Mouse (Mus musculus) neutrophil, adult 5-6 weeks (primary cell): ENCODE results near the gene Trmt1. TPM values are rescaled to one million over a fixed set of nuclear protein-coding genes. Genes with fewer than 3 reads are reported as not detected.

Experiments
- ATAC-seq: fragments of 151-379, 151-347 bp; 2 replicates; pipeline ENCODE4 v1.8.0; 2017; ENCODE audit warnings: mild to moderate bottlenecking, moderate TSS enrichment; ENCODE audit not compliant: insufficient number of reproducible peaks, poor library complexity, low FRiP score, severe bottlenecking; ENCODE audit errors: extremely low read depth
- total RNA-seq: library from RNA; stranded (forward); fragments of 200-1000 nt; gene quantifications from 2 replicates; pipeline ENCODE4 v1.2.3, GENCODE M21; 2017

The Trmt1 gene
- total RNA-seq, 1 experiment from 2014 or later, result 83.2 TPM

DNA sequence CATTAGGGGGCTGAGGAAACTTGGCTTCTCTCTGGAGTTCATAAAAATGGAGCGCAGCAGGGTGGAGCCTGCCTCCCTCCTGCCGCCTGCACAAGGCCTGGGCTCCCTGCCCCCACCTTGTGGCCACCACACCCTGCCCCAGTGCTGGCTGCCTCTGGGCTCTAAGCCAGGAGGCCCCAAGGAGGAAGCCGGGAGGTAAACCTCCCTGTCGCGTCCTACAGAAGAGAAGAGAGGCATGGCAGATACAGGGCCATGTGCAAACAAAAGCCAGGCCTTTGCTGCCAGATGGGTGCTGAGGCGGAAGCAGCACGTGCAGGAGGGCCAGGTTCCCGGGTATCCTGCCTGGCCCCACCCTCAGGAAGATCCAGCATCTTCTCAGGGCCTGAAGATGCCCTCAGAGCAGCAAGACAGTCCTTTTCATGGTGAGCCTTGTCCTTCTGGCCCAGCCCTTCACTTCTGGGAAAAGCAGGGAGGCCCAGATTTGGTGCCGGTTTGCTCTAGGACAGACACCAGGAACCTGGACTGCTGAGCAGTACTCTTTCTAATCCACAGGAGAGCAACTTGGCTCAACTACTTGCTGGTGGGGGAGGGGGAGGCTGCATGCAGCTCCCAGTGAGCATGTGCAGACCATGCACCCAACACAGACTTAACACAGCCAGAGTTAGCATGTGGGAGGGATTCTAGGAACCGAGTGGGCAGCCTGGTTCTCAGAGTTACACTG lies 36.9 kb downstream of the Trmt1 start, which contains the start of gene G430095P16Rik:
Gene G430095P16Rik (plus strand): TSS at position 158 of the 721 bp plus-strand sequence.
- peak; percentile 52 for ATAC-seq

DNA sequence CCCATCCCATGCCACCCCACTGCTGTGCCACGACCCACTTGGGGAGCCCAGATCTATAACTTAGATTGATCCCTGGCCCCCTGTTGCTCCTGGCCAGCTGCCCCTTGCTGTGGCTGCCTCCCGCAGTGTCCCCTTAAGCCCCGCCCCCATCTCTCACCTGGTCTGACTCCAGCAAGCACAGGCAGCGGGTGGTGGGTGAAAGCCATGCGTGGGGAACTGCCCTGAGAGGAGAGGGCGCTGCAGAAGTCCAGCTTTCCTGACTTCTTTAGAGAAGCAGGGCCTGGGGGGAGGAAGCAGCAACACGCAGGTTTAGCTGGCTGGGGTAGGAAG lies 37.4 kb downstream of the Trmt1 start:
- no peak for ATAC-seq

DNA sequence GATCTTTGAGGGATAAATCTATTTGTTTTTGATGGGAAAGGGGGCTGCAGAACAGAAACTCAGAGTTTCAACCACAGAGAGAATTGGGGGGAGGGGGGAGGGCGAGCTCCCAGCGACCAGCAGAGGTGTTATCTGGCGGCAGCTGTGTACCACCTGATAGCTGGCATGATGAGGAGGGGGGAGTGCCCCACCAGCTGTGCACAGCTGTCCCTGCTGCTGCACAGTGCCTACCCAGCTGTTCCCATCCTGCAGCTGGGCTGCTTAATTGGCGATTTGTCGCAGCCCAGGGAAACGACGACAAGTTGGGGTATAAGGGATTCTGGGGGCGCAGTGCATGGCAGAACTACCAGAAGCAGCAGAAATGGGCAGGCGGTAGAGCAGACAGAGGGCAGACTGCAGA lies 38.6 kb downstream of the Trmt1 start:
- no peak for ATAC-seq

DNA sequence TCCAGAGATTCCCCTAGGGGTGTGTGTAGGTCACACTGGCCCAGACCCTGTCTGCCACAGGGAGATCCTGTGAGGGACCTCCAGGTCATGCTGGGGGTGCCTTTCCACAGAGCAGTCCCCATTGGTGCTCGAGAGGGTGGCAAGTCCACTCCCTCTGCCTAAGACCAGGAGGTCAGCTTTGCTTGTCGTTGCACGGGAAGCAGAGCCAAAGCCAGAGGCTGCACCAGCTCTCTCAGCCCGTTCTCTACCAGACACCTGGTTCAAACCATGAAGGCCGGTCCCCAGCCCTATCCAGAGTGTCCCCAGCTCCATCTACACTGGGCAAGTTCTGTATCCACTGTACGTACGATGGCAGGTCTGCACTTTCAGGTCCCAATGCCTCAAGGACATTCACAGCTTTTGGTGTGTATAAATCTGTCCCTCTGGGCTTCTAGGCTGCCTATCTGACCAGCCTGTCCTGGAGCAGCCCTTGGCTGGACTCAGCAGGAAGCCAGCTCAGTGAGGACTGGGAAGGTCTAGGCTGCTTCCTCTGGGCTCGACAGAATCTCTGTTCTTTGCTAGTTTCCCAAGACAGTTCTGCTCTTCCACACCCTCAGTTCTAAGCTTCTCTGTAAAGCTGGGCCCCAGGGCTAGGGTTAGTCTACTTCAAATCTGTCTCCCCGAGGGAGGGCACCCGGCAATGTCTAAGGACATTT lies 39.3 kb downstream of the Trmt1 start:
- no peak for ATAC-seq

DNA sequence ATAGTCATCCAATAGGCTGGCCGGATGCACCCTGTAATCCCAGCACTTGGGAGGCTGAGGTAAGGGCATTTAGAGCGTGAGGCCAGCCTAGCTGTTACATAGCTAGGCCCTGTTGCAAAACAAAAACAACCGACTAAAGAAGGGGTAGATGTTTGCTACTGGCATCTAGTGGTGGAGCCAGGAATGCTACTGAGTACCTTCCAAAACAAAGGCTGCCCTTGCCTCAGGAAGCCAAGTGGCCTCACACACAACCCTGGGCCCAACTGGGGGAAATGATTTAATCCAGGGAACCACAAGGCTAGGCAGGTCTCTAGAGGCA lies 39.8 kb downstream of the Trmt1 start:
- ATAC-seq, result no peak

DNA sequence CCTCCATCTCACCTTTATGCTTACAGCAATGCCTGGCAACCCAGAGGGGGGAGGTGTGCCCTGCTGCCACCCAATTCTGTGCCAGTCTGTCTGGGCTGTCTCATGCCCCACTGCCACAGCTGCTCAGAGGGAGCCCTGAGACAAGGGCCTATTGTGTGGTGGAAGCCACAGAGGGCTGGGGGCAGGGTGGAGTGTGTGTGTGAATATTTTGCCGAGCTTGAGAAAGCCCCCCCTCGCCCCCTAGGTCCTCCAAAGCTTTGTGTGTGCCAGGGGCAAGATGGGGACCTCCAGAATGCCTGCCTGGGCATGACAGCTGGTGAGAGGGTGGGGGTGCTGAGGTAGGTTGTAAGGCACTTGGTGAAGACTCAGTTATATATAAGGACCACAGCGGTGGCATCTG lies 42.4 kb downstream of the Trmt1 start:
- ATAC-seq, result no peak

DNA sequence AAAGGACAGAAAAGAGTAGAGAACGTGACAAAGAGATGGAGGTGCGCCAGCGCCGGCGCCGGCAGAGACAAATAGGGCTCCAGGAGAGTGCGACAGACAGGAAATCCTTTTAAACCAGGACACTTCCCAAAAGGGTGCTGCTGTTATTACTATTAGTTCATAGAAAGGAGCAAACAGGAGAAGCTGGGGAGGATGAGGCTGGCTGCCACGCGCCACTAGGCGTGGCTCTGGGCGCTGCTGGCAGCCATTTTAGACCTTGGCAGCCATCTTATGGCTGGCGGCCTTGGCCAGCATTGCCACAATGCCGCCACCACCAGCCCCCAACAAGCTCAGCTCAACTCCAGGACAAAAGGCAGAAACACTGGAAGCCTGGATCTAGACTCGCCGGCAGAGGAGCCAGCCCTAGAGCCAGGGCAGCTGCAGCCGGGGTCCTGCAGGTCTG lies 43.8 kb downstream of the Trmt1 start:
- ATAC-seq, result no peak

DNA sequence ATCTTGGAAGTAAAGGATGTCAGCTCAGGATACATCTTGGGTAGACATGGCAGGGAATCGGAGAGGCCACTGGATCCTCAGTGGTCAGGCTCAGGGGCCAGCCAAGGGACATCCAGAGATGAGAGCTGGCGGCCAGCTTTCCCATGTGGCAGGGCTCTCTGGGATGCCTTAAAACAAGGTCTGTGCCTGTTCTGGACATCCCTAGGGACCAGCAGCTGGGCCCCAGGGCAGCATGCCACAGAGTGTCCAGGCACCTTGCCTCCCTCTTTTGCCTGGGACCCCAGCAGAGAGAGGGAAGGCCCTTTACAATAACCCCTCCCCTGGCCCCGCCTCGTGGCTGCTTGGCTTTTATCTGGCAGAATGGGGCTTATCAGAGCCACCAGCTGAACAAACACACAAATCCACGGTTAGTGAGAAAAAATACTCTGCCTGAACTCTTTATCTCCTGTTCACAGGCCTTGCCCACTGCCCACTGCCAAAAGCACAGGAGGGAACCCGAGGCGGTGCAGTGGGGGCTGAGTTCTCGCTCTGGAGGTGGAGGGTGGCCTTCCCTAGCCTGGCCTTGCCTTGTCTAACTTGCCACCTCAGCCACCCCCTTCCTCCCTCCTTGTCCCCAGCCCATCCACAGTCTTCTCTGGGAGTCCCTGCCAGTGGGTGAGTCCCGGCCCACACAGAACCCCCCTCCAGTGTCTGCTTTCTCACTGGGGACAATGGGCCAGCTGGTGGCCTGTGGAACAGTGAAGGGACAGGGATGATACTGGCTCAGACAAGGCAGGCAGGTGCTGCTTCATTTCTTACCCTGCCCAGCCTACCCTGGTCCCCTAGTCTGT lies 44.6 kb downstream of the Trmt1 start:
- ATAC-seq, result no peak

DNA sequence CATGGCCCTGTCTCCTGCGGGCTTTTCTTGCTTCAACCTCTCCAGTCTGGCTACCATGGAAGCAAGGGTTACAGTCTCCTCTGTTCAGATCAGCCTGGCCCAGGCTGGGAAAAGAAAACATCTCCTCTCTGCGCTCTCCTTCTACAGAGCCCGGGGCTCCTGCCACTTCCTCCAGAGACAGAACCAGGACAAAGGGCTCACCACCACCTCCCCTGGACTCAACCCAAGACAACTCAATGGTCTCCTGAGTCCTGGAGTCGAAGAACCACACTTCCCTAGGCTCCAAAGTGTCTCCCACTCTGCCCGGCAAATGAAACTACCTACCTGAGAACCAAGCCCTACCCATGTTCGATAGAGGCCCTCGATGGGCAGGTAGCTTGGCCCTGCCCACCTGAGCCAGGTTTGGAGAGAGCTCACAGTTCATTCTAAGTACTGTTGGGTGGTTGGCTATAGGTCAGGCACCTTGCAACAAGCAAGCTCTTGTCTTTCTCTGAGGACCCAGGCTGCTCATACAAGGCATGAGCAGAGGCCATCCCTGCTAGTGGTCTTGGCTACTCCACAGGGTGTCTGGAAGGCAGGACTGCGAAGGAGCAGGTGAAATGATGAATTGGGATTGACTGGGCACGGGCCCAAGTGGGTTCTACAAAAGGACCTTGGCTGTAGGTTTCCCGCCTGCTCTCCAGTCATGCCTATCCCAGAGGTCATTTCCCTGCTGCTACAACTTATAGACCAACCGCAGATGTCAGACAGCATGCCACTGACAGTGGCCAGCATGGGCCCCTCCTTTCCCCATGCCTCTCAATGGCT lies 45.5 kb downstream of the Trmt1 start:
- no peak for ATAC-seq

DNA sequence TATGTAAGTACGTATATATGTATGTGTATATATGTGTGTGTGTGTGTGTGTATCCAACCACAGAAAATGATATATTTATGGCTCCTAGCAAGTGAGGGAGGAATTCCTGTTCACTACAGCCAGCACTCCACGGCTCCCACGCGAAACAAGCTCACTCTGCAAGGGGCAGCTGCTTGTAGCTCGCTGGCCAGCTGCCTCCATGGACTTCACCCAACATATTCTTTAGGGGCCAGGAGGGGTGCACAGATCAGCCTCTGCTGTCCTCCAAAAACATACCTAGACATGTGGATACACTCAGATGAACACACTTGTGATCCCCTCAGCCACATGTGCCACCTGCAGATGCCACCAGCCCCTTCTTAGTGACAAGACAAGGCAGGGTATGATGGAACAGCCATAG lies 46.4 kb downstream of the Trmt1 start:
- no peak for ATAC-seq

DNA sequence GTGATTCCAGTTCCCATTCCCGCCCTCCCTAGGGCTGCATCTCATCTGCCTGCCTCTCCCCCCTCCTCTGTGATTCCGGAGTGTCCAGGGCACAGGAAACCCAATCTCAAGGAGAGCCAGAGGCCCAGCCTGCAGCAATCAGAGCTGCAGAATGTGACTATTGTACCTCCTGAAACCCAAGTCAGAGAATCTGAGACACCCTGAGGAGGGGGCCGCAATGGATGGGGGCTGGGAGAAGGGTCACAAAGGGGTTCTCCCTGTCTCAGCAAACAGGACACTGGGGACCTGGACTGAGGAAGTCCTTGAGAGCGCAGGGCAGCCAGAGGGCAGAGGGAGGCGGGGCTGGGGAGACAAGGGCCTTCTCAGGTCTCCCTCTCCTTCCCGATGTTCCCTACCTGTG lies 46.9 kb downstream of the Trmt1 start:
- no peak for ATAC-seq

DNA sequence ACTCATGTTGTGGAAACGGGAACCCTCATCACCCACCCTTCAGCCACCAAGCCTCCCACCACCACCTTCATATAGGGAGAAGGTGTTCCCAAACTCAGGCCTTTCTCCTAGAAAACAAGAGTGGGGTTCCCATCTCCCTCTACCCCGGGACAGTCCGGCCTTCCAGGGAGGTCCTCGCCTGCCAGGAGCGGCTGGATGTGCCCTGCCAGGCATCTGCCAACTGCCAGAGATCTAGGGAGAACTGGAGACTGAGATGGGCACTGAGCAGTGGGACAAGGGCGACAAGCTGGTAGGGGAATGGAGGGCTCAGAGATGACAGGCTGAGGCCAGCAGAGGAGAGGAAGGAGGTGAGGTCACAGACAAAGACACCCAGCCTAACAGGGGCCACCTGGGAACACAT lies 47.9 kb downstream of the Trmt1 start:
- no peak for ATAC-seq

DNA sequence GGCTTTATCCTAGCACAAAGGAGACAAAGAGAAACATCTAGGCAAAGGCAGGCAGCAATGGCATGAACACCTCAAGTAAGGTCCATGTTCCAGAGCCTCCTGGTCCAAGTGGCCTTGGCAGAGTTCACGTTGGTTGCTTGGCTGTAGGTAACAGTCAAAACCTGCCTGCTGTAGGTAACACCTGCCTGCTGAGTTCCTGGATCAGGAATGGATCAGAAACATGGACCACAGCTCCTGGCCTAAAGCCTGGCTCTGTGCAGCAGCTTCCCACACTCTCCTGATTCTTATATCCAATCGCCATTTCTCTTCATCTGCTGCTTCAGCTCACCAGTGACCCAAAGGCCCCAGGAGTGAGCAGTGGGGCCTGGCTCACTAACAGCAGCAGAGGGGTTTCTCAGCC lies 48.6 kb downstream of the Trmt1 start:
- no peak for ATAC-seq

DNA sequence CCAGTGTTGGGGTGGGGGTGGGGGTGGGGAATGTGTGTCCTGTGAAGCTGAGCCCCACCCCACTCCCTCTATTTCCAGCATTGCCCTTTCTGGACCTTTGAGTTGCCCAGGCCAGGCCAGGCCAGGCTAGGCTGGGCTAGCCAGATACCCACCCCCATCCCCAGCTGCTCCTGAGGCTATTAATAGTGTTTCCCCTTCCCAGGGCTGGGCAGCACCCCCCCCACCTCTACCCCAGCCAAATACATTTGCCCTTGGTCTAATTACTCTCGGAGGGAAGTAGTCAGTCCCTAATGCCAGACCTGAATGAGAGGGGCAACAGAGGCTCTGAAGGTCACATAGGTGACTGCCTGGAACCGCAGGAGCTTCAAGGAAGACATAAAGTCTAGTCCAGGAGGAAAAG lies 49.5 kb downstream of the Trmt1 start:
- ATAC-seq, result no peak

DNA sequence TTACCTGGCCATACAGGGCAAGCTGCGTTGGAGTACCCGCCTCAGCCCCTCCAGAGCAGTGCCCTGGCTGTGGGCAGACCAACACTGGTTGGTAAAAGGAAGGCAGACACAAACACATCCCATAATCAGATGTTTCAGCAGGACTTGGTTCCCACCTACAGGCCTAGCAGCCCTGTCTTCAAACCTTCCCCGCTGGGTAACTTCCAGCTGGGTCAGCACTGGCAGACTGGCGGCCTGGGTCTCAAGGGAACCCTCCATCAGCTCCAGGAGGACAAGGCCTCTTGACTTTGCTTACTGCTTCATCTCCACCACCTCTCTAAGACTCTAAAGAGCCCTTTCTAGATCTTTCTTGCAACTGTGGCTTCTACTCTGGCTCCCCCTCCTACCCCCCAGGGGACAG lies 50.4 kb downstream of the Trmt1 start:
- ATAC-seq, result no peak

DNA sequence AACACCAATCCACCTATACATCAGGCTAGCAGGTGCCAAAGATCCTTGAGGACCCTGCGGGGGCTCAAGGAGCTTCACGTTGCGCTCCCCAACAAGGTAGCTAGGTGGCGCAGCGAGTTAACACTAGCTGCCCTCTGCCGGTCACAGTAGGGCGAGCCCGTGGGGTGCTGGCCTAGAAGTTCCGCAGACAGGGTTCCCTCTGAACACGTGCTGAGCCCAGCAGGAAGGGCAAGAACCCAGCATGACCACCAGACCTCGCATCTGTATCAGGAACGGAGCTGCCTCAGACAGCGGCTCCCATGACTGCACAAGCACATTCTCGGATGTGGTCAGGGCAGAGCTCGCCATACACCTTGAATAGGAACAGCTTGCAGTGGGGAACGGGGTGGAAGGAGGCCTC lies 51.5 kb downstream of the Trmt1 start:
- peak; percentile 85 for ATAC-seq

DNA sequence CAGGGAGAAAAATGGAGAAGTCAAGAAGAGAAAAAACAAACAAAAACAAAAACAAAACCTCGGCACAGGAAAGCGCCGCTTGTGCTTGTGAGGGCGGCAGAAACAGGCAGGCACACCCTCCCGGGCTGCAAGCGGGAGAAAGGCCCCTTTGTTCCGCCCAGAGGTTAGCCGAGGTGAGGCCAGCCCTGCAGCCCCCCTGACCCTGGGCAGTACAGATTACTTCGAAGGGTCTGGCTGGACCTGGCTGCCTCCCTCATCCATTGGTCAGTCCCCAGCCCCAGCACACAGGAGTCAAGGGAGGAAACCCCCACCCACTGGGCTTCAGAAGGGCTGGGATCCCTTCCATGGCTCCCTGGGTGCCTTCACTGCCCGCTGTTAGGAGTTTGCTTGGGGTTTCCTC lies 52.2 kb downstream of the Trmt1 start:
- ATAC-seq, result no peak

DNA sequence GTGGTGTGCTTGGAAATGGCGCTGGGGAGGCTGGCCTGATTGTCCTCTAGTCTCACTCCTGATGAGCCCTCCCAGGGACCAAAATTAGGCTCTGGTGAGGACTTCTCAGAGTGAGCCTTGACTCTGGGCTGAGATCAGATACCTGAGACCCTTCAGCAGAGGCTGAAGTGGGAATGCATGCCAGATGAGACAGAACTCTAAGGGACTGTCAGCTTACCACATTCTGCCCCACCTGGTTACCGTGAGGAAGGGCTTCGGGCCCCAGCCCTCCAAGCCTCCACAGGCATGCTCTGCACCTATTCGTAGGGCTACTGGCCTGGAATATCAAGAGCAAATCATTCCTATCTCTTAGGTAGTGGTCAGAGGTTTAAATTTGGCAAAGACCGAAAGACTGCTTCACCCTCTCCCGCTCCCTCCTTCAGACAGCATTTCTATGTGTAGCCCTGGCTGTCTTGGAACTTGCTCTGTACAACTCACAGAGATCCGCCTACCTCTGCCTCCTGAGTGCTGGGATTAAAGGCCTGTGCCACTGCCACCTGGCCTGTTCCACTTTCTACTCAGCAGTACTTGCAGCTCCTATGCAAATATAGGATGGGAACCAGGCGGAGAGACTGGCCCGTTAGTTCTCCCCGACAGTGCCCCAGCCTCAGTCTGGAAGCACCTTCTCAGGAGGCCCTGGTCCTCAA lies 52.8 kb downstream of the Trmt1 start:
- ATAC-seq, result no peak

DNA sequence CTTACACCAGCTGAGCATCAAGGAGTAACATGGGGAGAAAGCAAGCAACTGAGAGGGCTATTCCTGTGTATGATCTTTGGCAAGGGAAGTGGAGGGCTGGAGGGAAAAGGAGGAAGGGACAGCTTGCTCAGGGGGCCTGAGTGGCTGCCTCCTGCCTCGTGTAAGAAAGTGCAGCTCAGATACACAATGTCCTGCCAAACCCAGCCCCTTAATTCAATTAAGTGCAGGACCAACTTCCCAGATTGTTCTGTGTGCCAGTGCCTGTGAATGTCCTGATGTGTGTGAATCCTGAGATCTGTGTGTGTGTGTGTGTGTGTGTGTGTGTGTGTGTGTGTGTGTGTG lies 53.3 kb downstream of the Trmt1 start:
- ATAC-seq, result no peak
